Mouse (Mus musculus) layer of hippocampus, adult 2 months (tissue): Measurements from ENCODE around the gene Ttll10. TPM values are rescaled to one million over a fixed set of nuclear protein-coding genes. Genes with fewer than 3 reads are reported as not detected.
A peak's percentile ranks its signal among the peaks of the same experiment; 100 is the strongest.

Source experiments
- DNase-seq, 2 experiments: peaks; one replicate each; pipeline ENCODE4 v3.0.0; 2022; ENCODE audit warnings: low spot score in 2 of 2
- H3K27ac ChIP-seq: fragments of 200-600 bp; 2 replicates; pipeline ENCODE4 v1.8.1; 2022
- H3K4me3 ChIP-seq: fragments of 200-600 bp; 2 replicates; pipeline ENCODE4 v1.8.1; 2022; ENCODE audit warnings: mild to moderate bottlenecking
- CTCF ChIP-seq: fragments of 200-600 bp; conservative IDR thresholded peaks from 2 replicates; pipeline ENCODE4 v1.8.1; 2022; ENCODE audit warnings: antibody characterized with exemption, mild to moderate bottlenecking, moderate library complexity
- total RNA-seq, 2 experiments: library from RNA; stranded (reverse); gene quantifications; 2 replicates each; pipeline ENCODE4 v1.2.3; 2021

Ttll10 gene
- total RNA-seq, 2 experiments from 2014 or later, result 0.26 TPM; not detected in 1

GRCm38 (mm10) chr4:156057702-156058101 lies 1.5 kb downstream of the Ttll10 start:
- H3K4me3 ChIP-seq, result no peak overlapping the region
- no peak overlapping the region for H3K27ac ChIP-seq
- DNase-seq, result no peak
- no peak for TF ChIP-seq CTCF

GRCm38 (mm10) chr4:156055173-156055572 lies 4.0 kb downstream of the Ttll10 start:
- DNase-seq, result no peak
- Histone ChIP-seq H3K4me3 (no peak overlapping the region), H3K27ac (no peak overlapping the region)
- no peak for TF ChIP-seq CTCF

- Histone ChIP-seq H3K4me3 (no peak overlapping the region), H3K27ac (no peak overlapping the region)
- no peak for TF ChIP-seq CTCF
- no peak for DNase-seq
Observed at GRCm38 (mm10) chr4:156054606-156055005, 4.6 kb downstream of the Ttll10 start.

GRCm38 (mm10) chr4:156054130-156054529 lies 5.1 kb downstream of the Ttll10 start:
- TF ChIP-seq CTCF, result no peak
- no peak overlapping the region for H3K4me3 ChIP-seq
- H3K27ac ChIP-seq, result no peak overlapping the region
- DNase-seq, result no peak

- no peak for DNase-seq
- H3K27ac ChIP-seq, result no peak overlapping the region
- TF ChIP-seq CTCF, result no peak
Observed at GRCm38 (mm10) chr4:156053113-156053512, 6.1 kb downstream of the Ttll10 start.

GRCm38 (mm10) chr4:156050391-156050980 lies 8.7 kb downstream of the Ttll10 start:
- no peak for TF ChIP-seq CTCF
- Histone ChIP-seq H3K27ac (no peak overlapping the region), H3K4me3 (no peak overlapping the region)
- DNase-seq, result no peak

More at GRCm38 (mm10) chr4:156053113-156053512, 6.1 kb downstream of the Ttll10 start:
- no peak overlapping the region for H3K4me3 ChIP-seq

- H3K27ac ChIP-seq, result no peak overlapping the region
- TF ChIP-seq CTCF, result no peak
- no peak overlapping the region for H3K4me3 ChIP-seq
- no peak for DNase-seq
Observed at GRCm38 (mm10) chr4:156049779-156050178, 9.4 kb downstream of the Ttll10 start.

GRCm38 (mm10) chr4:156044754-156045153 lies 14.5 kb downstream of the Ttll10 start:
- no peak overlapping the region for H3K27ac ChIP-seq

GRCm38 (mm10) chr4:156034901-156035300 lies 24.3 kb downstream of the Ttll10 start:
- DNase-seq, result no peak
- Histone ChIP-seq H3K27ac (no peak overlapping the region), H3K4me3 (no peak overlapping the region)
- TF ChIP-seq CTCF, result no peak

More at GRCm38 (mm10) chr4:156044754-156045153, 14.5 kb downstream of the Ttll10 start:
- H3K4me3 ChIP-seq, result no peak overlapping the region
- TF ChIP-seq CTCF, result no peak
- DNase-seq, result no peak

- no peak overlapping the region for H3K4me3 ChIP-seq
- no peak for DNase-seq
- TF ChIP-seq CTCF, result no peak
- H3K27ac ChIP-seq, result no peak overlapping the region
Observed at GRCm38 (mm10) chr4:156034301-156034700, 24.9 kb downstream of the Ttll10 start.

- DNase-seq, result no peak
- no peak overlapping the region for H3K27ac ChIP-seq
- peak; percentile 82 for TF ChIP-seq CTCF
- no peak overlapping the region for H3K4me3 ChIP-seq
Observed at GRCm38 (mm10) chr4:156033476-156034119, 25.6 kb downstream of the Ttll10 start.

GRCm38 (mm10) chr4:156032856-156033255 lies 26.4 kb downstream of the Ttll10 start:
- Histone ChIP-seq H3K4me3 (no peak overlapping the region), H3K27ac (no peak overlapping the region)
- no peak for TF ChIP-seq CTCF
- DNase-seq, result no peak

- peak; percentile 71 to 80 for DNase-seq
- H3K4me3 ChIP-seq, result peak overlapping the region; percentile 69
- TF ChIP-seq CTCF, result no peak
- H3K27ac ChIP-seq, result peak overlapping the region; percentile 85
Observed at GRCm38 (mm10) chr4:156031593-156032391, 27.4 kb downstream of the Ttll10 start.

GRCm38 (mm10) chr4:156031255-156031592 lies 28.0 kb downstream of the Ttll10 start:
- TF ChIP-seq CTCF, result no peak
- Histone ChIP-seq H3K4me3 (peak overlapping the region; percentile 69), H3K27ac (peak overlapping the region; percentile 85)
- DNase-seq, result no peak
